Mouse (Mus musculus) liver, adult 2 months (tissue): ENCODE measurements around the gene Zfp423. TPM values are rescaled to one million over a fixed set of nuclear protein-coding genes. Genes with fewer than 3 reads are reported as not detected.

Experiments used
- DNase-seq: peaks from one replicate; pipeline ENCODE4 v3.0.0-alpha.2; 2011; ENCODE audit warnings: low read depth, low spot score; ENCODE audit errors: extremely low read depth
- H3K27ac ChIP-seq: fragments of 200-500 bp; replicated peaks from 2 replicates; pipeline ENCODE4 v1.5.1; 2012; ENCODE audit warnings: low read depth, mild to moderate bottlenecking, control low read depth, inconsistent platforms, low read length; ENCODE audit not compliant: insufficient read depth
- H3K27me3 ChIP-seq: fragments of 200-500 bp; 2 replicates; pipeline ENCODE4 v1.6.1; 2012; ENCODE audit warnings: mild to moderate bottlenecking, moderate library complexity, low read length, inconsistent platforms; ENCODE audit not compliant: control insufficient read depth, insufficient read depth
- H3K36me3 ChIP-seq: fragments of 200-500 bp; 2 replicates; pipeline ENCODE4 v1.6.1; 2012; ENCODE audit warnings: low read length, inconsistent platforms; ENCODE audit not compliant: control insufficient read depth, insufficient read depth
- H3K4me1 ChIP-seq: fragments of 200-500 bp; 2 replicates; pipeline ENCODE4 v1.6.1; 2011; ENCODE audit warnings: low read length; ENCODE audit not compliant: control insufficient read depth, insufficient read depth
- H3K4me3 ChIP-seq: fragments of 200-500 bp; 2 replicates; pipeline ENCODE4 v1.5.1; 2011; ENCODE audit warnings: low read depth, mild to moderate bottlenecking, control low read depth, low read length, moderate library complexity; ENCODE audit not compliant: insufficient read depth
- H3K79me2 ChIP-seq: fragments of 200-500 bp; 2 replicates; pipeline ENCODE4 v1.6.1; 2012; ENCODE audit warnings: inconsistent platforms, mild to moderate bottlenecking, low read length, moderate library complexity; ENCODE audit not compliant: control insufficient read depth, insufficient read depth
- H3K9ac ChIP-seq: fragments of 200-500 bp; 2 replicates; pipeline ENCODE4 v1.6.1; 2012; ENCODE audit warnings: low read depth, mild to moderate bottlenecking, control low read depth, inconsistent platforms, low read length
- CTCF ChIP-seq: fragments of 200-500 bp; IDR thresholded peaks from 2 replicates; pipeline ENCODE4 v1.5.1; 2011; ENCODE audit warnings: low read depth, low read length, control low read depth
- POLR2A ChIP-seq: fragments of 200-500 bp; IDR thresholded peaks from 2 replicates; pipeline ENCODE4 v1.6.1; 2011; ENCODE audit warnings: low read length, control low read depth; ENCODE audit not compliant: insufficient read depth; ENCODE audit errors: extremely low read depth
- WGBS: fragments of 180-500 bp; shearing (Covaris S2); methylation state at CpG from one replicate; pipeline ENCODE4 v1.1.7; 2018; 5-methylcytosine and 5-hydroxymethylcytosine counted together
- polyA plus RNA-seq: library from polyadenylated mRNA; depleted of rRNA; stranded (reverse); fragments of >200 nt; gene quantifications from 2 replicates; pipeline ENCODE4 v1.2.3, GENCODE M21; 2012
- total RNA-seq: library from RNA; depleted of rRNA; stranded (reverse); fragments of >200 nt; gene quantifications from 2 replicates; pipeline ENCODE4 v1.2.3, GENCODE M21; 2014

Gene Zfp423
- total and polyA plus RNA-seq, 2 experiments, result 0.18 to 0.31 TPM

GRCm38 (mm10) chr8:87812069-87812449 is 147.3 kb downstream of the Zfp423 start:
- no peaks in the 10 kb centered on the region for H3K36me3 ChIP-seq
- H3K9ac ChIP-seq, result no peak overlapping the region
- H3K4me3 ChIP-seq, result no peak overlapping the region
- H3K79me2 ChIP-seq, result no peaks in the 10 kb centered on the region
- H3K27ac ChIP-seq, result no peak overlapping the region
- TF ChIP-seq CTCF (no peak), POLR2A (no peak)
- H3K4me1 ChIP-seq, result no peaks in the 10 kb centered on the region
- H3K27me3 ChIP-seq, result no peaks in the 10 kb centered on the region
- DNase-seq, result no peak
- 77% methylated on average over 2 of the region's 2 CpGs for WGBS

GRCm38 (mm10) chr8:87811399-87812068 is 147.9 kb downstream of the Zfp423 start:
- TF ChIP-seq POLR2A (no peak), CTCF (no peak)
- no peaks in the 10 kb centered on the region for H3K79me2 ChIP-seq
- H3K36me3 ChIP-seq, result no peaks in the 10 kb centered on the region

GRCm38 (mm10) chr8:87810771-87811170 is 148.6 kb downstream of the Zfp423 start:
- TF ChIP-seq POLR2A, result no peak
- TF ChIP-seq CTCF, result no peak
- WGBS, result 79% methylated on average over 6 of the region's 6 CpGs
- no peak overlapping the region for H3K9ac ChIP-seq
- H3K27ac ChIP-seq, result no peak overlapping the region
- no peaks in the 10 kb centered on the region for H3K36me3 ChIP-seq
- H3K27me3 ChIP-seq, result no peaks in the 10 kb centered on the region
- H3K4me1 ChIP-seq, result no peaks in the 10 kb centered on the region
- no peak overlapping the region for H3K4me3 ChIP-seq
- DNase-seq, result no peak
- no peaks in the 10 kb centered on the region for H3K79me2 ChIP-seq

More at GRCm38 (mm10) chr8:87811399-87812068, 147.9 kb downstream of the Zfp423 start:
- no peak overlapping the region for H3K9ac ChIP-seq
- no peak for DNase-seq
- WGBS, result 78% methylated on average over 17 of the region's 17 CpGs
- H3K27ac ChIP-seq, result no peak overlapping the region
- H3K4me3 ChIP-seq, result no peak overlapping the region
- H3K27me3 ChIP-seq, result no peaks in the 10 kb centered on the region
- H3K4me1 ChIP-seq, result no peaks in the 10 kb centered on the region

GRCm38 (mm10) chr8:87804327-87804900 is 155.0 kb downstream of the Zfp423 start:
- H3K4me1 ChIP-seq, result no peaks in the 10 kb centered on the region
- no peak overlapping the region for H3K27ac ChIP-seq
- no peak overlapping the region for H3K4me3 ChIP-seq
- H3K36me3 ChIP-seq, result no peaks in the 10 kb centered on the region
- no peaks in the 10 kb centered on the region for H3K27me3 ChIP-seq
- H3K79me2 ChIP-seq, result no peaks in the 10 kb centered on the region
- WGBS, result 54% methylated on average over 11 of the region's 11 CpGs
- DNase-seq, result no peak
- no peak for TF ChIP-seq CTCF
- no peak for TF ChIP-seq POLR2A
- H3K9ac ChIP-seq, result no peak overlapping the region

- Histone ChIP-seq H3K9ac (no peak overlapping the region), H3K27ac (no peak overlapping the region), H3K36me3 (no peaks in the 10 kb centered on the region), H3K27me3 (no peaks in the 10 kb centered on the region), H3K4me3 (no peak overlapping the region), H3K79me2 (no peaks in the 10 kb centered on the region), H3K4me1 (no peaks in the 10 kb centered on the region)
- TF ChIP-seq POLR2A, result no peak
- TF ChIP-seq CTCF, result no peak
- DNase-seq, result no peak
- WGBS, result 74% methylated on average over 10 of the region's 10 CpGs
Measured at GRCm38 (mm10) chr8:87803437-87803836, 156.0 kb downstream of the Zfp423 start.

- WGBS, result 49% methylated on average over 3 of the region's 3 CpGs
Measured at GRCm38 (mm10) chr8:87802571-87802970, 156.8 kb downstream of the Zfp423 start.

More at GRCm38 (mm10) chr8:87802571-87802970, 156.8 kb downstream of the Zfp423 start:
- H3K9ac ChIP-seq, result no peak overlapping the region
- no peak overlapping the region for H3K27ac ChIP-seq
- H3K4me3 ChIP-seq, result no peak overlapping the region
- H3K79me2 ChIP-seq, result no peaks in the 10 kb centered on the region
- H3K27me3 ChIP-seq, result no peaks in the 10 kb centered on the region
- H3K36me3 ChIP-seq, result no peaks in the 10 kb centered on the region
- no peak for DNase-seq
- no peak for TF ChIP-seq CTCF
- no peak for TF ChIP-seq POLR2A
- H3K4me1 ChIP-seq, result no peaks in the 10 kb centered on the region
